Mouse (Mus musculus) urinary bladder, postnatal 0 days (tissue): Measurements from ENCODE around the gene Hist1h1b. TPM values are rescaled to one million over a fixed set of nuclear protein-coding genes. Genes with fewer than 3 reads are reported as not detected.

Source experiments
- microRNA-seq: library from miRNA; unstranded; fragments of <30 nt; microRNA quantifications from one replicate; pipeline ENCODE4, GENCODE M21; 2016
- polyA plus RNA-seq: library from polyadenylated mRNA; unstranded; fragments of >200 nt; fragmentation: Nextera tagmentation; extraction: Ambion mirVana; gene quantifications from 2 replicates; pipeline ENCODE4 v1.2.1, GENCODE M21; 2015

The Hist1h1b gene
- 4.7 and 7.0 TPM in 2 replicates for polyA plus RNA-seq

DNA sequence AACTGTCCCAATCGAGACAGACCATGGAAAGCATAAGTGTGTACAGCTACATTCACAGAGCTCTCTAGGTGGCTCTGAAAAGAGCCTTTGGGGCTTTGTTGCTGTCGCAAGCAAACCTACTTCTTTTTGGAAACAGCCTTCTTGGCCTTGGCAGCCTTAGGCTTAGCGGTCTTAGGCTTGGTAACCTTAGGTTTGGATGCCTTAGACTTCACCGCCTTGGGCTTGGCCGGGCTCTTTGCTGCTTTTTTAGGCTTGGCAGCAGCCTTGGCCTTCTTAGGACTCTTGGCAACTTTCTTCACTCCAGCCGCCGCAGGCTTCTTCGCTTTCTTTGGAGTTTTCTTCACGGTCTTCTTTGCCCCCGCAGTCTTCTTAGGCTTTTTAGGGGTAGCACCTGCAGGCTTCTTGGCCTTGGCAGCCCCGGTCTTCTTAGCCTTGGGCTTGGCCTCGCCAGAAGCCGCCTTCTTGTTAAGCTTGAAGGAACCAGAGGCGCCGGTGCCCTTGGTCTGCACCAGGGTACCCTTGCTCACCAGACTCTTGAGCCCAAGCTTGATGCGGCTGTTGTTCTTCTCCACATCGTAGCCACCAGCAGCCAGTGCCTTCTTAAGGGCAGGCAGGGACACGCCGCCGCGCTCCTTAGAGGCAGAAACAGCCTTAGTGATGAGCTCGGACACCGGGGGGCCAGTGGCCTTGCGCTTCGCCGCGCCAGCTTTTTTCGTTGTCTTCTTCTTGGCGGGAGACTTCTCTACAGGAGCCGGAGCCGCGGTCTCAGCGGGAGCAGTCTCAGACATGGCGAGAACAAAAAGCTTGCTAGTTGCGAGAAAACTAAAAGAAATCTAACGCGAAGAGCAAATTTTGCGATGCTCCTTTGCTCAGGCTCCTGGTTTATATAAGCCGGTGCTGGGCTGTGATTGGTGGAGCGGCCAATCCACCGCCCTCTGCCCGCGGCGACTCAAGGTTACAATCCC lies at the start of gene Hist1h1b:
Hist1h1b (minus strand) TSS at position 859 of the 965 bp plus-strand sequence.

DNA sequence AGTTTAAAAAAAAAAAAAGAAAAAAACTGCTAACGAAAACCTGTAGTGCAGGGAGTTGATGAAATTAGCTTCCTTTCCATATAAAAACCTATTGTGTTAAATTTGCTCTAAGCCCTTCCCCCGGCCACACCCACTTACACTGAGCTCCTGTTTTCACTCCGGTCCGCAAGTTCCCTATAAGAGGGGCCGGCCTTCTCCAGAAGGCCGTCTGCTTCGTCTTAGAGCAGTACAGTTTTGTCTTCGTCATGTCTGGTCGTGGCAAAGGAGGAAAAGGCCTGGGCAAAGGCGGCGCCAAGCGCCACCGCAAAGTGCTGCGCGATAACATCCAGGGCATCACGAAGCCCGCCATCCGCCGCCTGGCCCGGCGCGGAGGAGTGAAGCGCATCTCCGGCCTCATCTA lies 31.1 kb upstream of the Hist1h1b start, which contains the start of gene Hist1h4m:
Hist1h4m (plus strand) TSS at position 208 of the 400 bp plus-strand sequence.

DNA sequence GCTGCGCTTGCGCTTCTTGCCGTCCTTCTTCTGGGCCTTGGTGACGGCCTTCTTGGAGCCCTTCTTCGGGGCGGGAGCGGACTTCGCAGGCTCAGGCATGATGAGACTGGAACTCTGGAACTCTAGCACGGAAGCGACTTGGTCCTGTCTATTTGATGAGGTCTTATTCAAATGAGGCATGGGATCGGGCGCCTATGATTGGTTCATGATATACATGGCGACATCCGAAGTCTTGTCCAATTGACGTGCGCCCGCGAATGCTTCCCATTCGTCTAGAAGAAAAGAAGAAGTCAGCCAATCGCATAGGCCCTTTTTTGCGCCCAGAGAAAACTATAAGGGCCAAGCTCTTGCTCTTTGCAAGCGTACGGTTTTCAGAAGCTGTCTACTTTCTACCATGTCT lies 29.6 kb upstream of the Hist1h1b start, which contains the start of the genes Hist1h2bq and Hist1h2ao:
Hist1h2bq (minus strand) TSS at position 125 of the 400 bp plus-strand sequence.
Hist1h2ao (plus strand) TSS at position 393 of the 400 bp plus-strand sequence.

DNA sequence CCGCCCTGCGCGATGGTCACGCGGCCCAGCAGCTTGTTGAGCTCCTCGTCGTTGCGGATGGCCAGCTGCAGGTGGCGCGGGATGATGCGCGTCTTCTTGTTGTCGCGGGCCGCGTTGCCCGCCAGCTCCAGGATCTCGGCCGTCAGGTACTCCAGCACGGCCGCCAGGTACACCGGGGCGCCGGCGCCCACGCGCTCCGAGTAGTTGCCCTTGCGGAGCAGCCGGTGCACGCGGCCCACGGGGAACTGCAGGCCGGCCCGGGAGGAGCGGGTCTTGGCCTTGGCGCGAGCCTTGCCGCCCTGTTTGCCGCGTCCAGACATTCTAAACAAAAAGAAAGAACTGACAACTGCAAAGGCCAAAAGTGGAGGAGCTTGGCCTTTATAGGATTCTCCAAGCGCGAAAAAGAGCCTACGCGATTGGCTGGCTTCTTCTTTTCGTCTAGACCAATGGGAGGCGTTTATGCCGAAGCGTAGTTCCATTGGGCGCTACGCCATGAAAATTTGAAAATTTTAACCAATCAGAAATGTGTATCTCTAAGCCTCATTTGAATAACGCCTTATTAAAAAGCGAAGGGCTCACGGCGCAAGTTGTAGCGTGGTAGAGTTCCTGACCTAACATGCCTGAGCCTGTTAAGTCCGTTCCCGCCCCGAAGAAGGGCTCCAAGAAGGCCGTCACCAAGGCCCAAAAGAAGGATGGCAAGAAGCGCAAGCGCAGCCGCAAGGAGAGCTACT lies 6.6 kb upstream of the Hist1h1b start, which contains the start of the genes Hist1h2an and Hist1h2bp:
Hist1h2an (minus strand) TSS at position 320 of the 731 bp plus-strand sequence.
Hist1h2bp (plus strand) TSS at position 563 of the 731 bp plus-strand sequence.

DNA sequence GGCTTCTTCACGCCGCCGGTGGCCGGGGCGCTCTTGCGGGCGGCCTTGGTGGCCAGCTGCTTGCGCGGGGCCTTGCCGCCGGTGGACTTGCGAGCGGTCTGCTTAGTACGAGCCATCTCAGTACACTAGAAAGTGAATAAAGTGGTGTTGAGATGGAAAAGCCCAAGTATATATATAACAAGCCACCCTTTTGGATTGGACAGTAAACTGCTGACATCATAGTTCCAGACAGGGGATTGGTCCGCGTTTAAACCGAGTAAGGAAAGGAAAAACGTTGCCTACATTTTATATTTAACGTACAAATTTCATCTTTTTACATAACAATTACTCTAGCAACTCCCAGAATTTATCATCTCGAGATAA lies 2.8 kb upstream of the Hist1h1b start, which contains the start of gene Hist1h3i:
Hist1h3i (minus strand) TSS at position 116 of the 363 bp plus-strand sequence.

DNA sequence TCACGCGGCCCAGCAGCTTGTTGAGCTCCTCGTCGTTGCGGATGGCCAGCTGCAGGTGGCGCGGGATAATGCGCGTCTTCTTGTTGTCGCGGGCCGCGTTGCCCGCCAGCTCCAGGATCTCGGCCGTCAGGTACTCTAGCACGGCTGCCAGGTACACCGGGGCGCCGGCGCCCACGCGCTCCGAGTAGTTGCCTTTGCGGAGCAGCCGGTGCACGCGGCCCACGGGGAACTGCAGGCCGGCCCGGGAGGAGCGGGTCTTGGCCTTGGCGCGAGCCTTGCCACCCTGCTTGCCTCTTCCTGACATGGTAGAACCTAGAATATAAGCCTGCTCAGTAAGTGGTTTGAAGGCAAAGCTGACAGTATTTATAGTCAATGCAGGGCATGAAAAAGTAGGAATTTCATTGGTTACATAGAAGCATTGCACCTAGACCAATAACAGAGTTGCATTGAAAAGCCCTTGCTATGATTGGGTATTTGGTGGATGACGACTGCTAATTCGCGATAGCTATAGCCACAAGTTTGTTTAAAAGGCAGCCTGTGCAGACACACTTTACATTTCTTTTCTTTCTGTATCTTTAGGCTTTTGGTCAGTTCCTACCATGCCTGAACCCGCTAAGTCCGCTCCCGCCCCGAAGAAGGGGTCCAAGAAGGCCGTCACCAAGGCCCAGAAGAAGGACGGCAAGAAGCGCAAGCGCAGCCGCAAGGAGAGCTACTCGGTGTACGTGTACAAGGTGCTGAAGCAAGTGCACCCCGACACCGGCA lies 26.7 kb downstream of the Hist1h1b start, which contains the start of the genes Hist1h2ak and Hist1h2bn:
Hist1h2ak (minus strand) TSS at position 304 of the 762 bp plus-strand sequence.
Hist1h2bn (plus strand) TSS at position 600 of the 762 bp plus-strand sequence.

DNA sequence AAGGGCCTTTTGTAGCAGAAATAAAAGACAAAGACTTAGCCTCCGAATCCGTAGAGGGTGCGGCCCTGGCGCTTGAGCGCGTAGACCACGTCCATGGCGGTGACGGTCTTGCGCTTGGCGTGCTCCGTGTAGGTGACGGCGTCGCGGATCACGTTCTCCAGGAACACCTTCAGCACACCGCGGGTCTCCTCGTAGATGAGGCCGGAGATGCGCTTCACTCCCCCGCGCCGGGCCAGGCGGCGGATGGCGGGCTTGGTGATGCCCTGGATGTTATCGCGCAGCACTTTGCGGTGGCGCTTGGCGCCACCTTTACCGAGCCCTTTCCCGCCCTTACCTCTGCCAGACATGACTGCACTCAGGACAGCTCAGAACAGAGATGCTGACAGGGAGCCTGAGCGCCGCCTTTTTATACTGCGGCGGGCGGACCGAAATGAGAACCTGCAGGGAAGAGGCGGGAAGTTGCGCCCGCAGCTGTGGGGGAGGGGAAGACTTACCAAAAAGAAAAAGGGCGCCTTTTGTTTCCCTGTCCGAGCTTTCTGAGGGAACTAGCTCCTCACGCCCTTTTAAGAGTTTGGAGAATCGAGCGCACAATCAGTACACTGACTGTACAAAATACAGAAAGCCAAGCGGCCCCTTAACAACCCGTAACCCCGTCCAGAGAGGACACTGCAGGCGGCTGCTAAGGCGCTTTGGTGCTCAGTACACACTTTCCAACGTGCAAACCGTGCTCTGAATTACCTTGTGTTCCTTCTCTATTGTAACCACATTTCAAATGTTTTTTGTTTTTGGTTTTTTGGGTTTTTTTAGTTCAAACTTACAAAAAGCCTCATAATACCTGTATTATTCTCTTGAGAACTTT lies 30.0 kb downstream of the Hist1h1b start, which contains the start of gene Hist1h4k:
Hist1h4k (minus strand) TSS at position 347 of the 859 bp plus-strand sequence.

DNA sequence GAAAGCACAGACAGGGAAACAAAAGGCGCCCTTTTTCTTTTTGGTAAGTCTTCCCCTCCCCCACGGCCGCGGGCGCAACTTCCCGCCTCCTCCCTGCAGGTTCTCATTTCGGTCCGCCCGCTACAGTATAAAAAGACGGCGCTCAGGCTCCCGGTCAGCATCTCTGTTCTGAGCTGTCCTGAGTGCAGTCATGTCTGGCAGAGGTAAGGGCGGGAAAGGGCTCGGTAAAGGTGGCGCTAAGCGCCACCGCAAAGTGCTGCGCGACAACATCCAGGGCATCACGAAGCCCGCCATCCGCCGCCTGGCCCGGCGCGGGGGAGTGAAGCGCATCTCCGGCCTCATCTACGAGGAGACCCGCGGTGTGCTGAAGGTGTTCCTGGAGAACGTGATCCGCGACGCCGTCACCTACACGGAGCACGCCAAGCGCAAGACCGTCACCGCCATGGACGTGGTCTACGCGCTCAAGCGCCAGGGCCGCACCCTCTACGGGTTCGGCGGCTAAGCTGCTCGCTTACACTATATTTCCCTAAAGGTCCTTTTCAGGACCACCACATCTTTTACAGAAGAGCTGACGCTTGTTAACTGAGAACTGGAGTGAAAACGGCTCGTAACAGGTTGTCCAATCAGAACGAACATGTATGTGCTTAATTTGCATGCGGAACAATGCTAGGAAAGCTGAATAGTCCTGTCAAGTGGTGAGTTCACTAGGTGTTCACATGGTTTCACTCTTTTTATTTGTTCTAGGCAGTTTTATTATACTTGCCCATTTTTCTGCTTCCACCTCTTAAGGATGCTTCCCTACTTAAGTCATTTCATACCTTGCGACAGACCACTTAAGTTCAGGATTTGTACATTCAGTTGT lies 45.3 kb downstream of the Hist1h1b start, which contains the start of gene Hist1h4j:
Hist1h4j (plus strand) TSS at position 159 of the 862 bp plus-strand sequence.

Small RNA genes within 50 kb of the gene (microRNA-seq; reads per million reads assigned to microRNA genes)
- gene Gm19658: not detected
- not detected for gene Gm44346
- not detected for gene Gm44454

Other genes with a start within 250 kb of the Hist1h1b start
- gene Zkscan8, start 249.5 kb downstream of the Hist1h1b start, polyA plus RNA-seq: 2.0 and 2.8 TPM in 2 replicates
- gene Olfr1366, start 237.8 kb downstream of the Hist1h1b start, polyA plus RNA-seq: 0.13 TPM in 1 of 2 replicates, not detected in the other
- gene Olfr1535, start 220.7 kb downstream of the Hist1h1b start, polyA plus RNA-seq: not detected in 2 replicates
- gene Olfr1364, start 198.9 kb downstream of the Hist1h1b start, polyA plus RNA-seq: not detected in 2 replicates
- gene Olfr1362, start 166.6 kb downstream of the Hist1h1b start, polyA plus RNA-seq: not detected in 2 replicates
- not detected in 2 replicates for gene Olfr11, start 138.1 kb downstream of the Hist1h1b start, polyA plus RNA-seq
- not detected in 2 replicates for gene Olfr1361, start 117.2 kb downstream of the Hist1h1b start, polyA plus RNA-seq
- not detected in 2 replicates for gene Olfr1360, start 103.2 kb downstream of the Hist1h1b start, polyA plus RNA-seq
- gene Olfr1359, start 82.5 kb downstream of the Hist1h1b start, polyA plus RNA-seq: not detected in 2 replicates
- 1.2 TPM in 1 of 2 replicates, not detected in the other for gene Hist1h2bl, start 64.5 kb downstream of the Hist1h1b start, polyA plus RNA-seq
- gene Hist1h2ai, start 64.2 kb downstream of the Hist1h1b start, polyA plus RNA-seq: 3.3 and 6.2 TPM in 2 replicates
- gene Hist1h3h, start 63.0 kb downstream of the Hist1h1b start, polyA plus RNA-seq: 1.3 and 3.8 TPM in 2 replicates
- 0.61 and 1.5 TPM in 2 replicates for gene Hist1h2bm, start 58.6 kb downstream of the Hist1h1b start, polyA plus RNA-seq
- gene Hist1h4j, start 45.6 kb downstream of the Hist1h1b start, polyA plus RNA-seq: 0.85 and 1.5 TPM in 2 replicates
- 1.3 and 2.3 TPM in 2 replicates for gene Hist1h4k, start 30.1 kb downstream of the Hist1h1b start, polyA plus RNA-seq
- gene Hist1h2ak, start 26.8 kb downstream of the Hist1h1b start, polyA plus RNA-seq: 7.2 and 7.5 TPM in 2 replicates
- gene Hist1h2bn, start 26.5 kb downstream of the Hist1h1b start, polyA plus RNA-seq: 1.3 TPM in 1 of 2 replicates, not detected in the other
- gene Hist1h3i, start 2.7 kb upstream of the Hist1h1b start, polyA plus RNA-seq: 17.8 and 25.6 TPM in 2 replicates
- 1.5 and 4.1 TPM in 2 replicates for gene Hist1h2an, start 6.6 kb upstream of the Hist1h1b start, polyA plus RNA-seq
- 0.54 TPM in 1 of 2 replicates, not detected in the other for gene Hist1h2bp, start 6.8 kb upstream of the Hist1h1b start, polyA plus RNA-seq
- gene Hist1h2bq, start 29.6 kb upstream of the Hist1h1b start, polyA plus RNA-seq: 3.9 and 5.8 TPM in 2 replicates
- 3.7 TPM in 1 of 2 replicates, not detected in the other for gene Hist1h2ao, start 29.8 kb upstream of the Hist1h1b start, polyA plus RNA-seq
- gene Hist1h4m, start 31.1 kb upstream of the Hist1h1b start, polyA plus RNA-seq: not detected in 2 replicates
- 8.8 and 12.8 TPM in 2 replicates for gene Hist1h4n, start 51.6 kb upstream of the Hist1h1b start, polyA plus RNA-seq
- 721 and 1,071 TPM in 2 replicates for gene Hist1h2ap, start 52.9 kb upstream of the Hist1h1b start, polyA plus RNA-seq
- gene Hist1h2br, start 53.1 kb upstream of the Hist1h1b start, polyA plus RNA-seq: 3.3 and 6.2 TPM in 2 replicates
- gene Zfp184, start 164.5 kb upstream of the Hist1h1b start, polyA plus RNA-seq: 1.1 and 1.2 TPM in 2 replicates
- gene Pom121l2, start 200.6 kb upstream of the Hist1h1b start, polyA plus RNA-seq: 0.17 TPM in 1 of 2 replicates, not detected in the other
- gene Prss16, start 229.1 kb upstream of the Hist1h1b start, polyA plus RNA-seq: 0.35 and 0.80 TPM in 2 replicates